Mouse (Mus musculus) embryonic facial prominence, embryonic 15.5 days (tissue): ENCODE results near the gene Lrrc4b. TPM values are rescaled to one million over a fixed set of nuclear protein-coding genes. Genes with fewer than 3 reads are reported as not detected.

Source experiments
- ATAC-seq: fragments of 200-750 bp; cut with Nextera tagmentation; 2 replicates; pipeline ENCODE4 v1.8.0; 2017; ENCODE audit warnings: low read depth, moderate TSS enrichment; ENCODE audit not compliant: insufficient number of reproducible peaks, low FRiP score, low TSS enrichment
- H3K27ac ChIP-seq: fragments of 300-500 bp; sonication (generic); replicated peaks from 2 replicates; pipeline ENCODE4 v1.5.1; 2015; ENCODE audit warnings: mild to moderate bottlenecking, inconsistent platforms
- H3K27me3 ChIP-seq: fragments of 300-500 bp; sonication (generic); 2 replicates; pipeline ENCODE4 v1.6.1; 2015; ENCODE audit warnings: inconsistent platforms
- H3K36me3 ChIP-seq: fragments of 300-500 bp; sonication (generic); 2 replicates; pipeline ENCODE4 v1.6.1; 2015; ENCODE audit warnings: mild to moderate bottlenecking, inconsistent platforms
- H3K4me1 ChIP-seq: fragments of 300-500 bp; sonication (generic); 2 replicates; pipeline ENCODE4 v1.6.1; 2015; ENCODE audit warnings: inconsistent platforms
- H3K4me2 ChIP-seq: fragments of 300-500 bp; sonication (generic); replicated peaks from 2 replicates; pipeline ENCODE4 v1.6.1; 2015; ENCODE audit warnings: mild to moderate bottlenecking, inconsistent platforms
- H3K4me3 ChIP-seq: fragments of 300-500 bp; sonication (generic); replicated peaks from 2 replicates; pipeline ENCODE4 v1.5.1; 2015; ENCODE audit warnings: mild to moderate bottlenecking, inconsistent platforms
- H3K9ac ChIP-seq: fragments of 300-500 bp; sonication (generic); 2 replicates; pipeline ENCODE4 v1.6.1; 2015; ENCODE audit warnings: inconsistent platforms
- H3K9me3 ChIP-seq: fragments of 300-500 bp; sonication (generic); replicated peaks from 2 replicates; pipeline ENCODE4 v1.6.1; 2016; ENCODE audit warnings: inconsistent platforms
- WGBS: fragments of 180-500 bp; shearing (Covaris S2); methylation state at CpG from one replicate; pipeline ENCODE4 v1.1.7; 2015; 5-methylcytosine and 5-hydroxymethylcytosine counted together
- polyA plus RNA-seq: library from polyadenylated mRNA; unstranded; fragments of >200 nt; fragmentation: Nextera tagmentation; extraction: Ambion mirVana; gene quantifications from 2 replicates; pipeline ENCODE4 v1.2.1, GENCODE M21; 2015

Lrrc4b gene
- polyA plus RNA-seq, 1 experiment from 2014 or later = 1.3 TPM

- WGBS = 84% methylated on average over 1 of the region's 1 CpGs
- H3K36me3 ChIP-seq = no peaks in the 10 kb centered on the region
- no peak overlapping the region for H3K27ac ChIP-seq
- H3K9me3 ChIP-seq = no peaks in the 10 kb centered on the region
- H3K27me3 ChIP-seq = peaks cover 53% of the 10 kb centered on the region
- no peak overlapping the region for H3K4me3 ChIP-seq
- no peak overlapping the region for H3K9ac ChIP-seq
- H3K4me1 ChIP-seq = peaks cover 1% of the 10 kb centered on the region; the same call in 1 of the 2 replicates
- ATAC-seq = no peak
- H3K4me2 ChIP-seq = no peak overlapping the region
These were observed 8.4 kb downstream of the Lrrc4b start for GRCm38 (mm10) chr7:44437188-44437587.

GRCm38 (mm10) chr7:44437933-44438332 lies 9.1 kb downstream of the Lrrc4b start:
- Histone ChIP-seq H3K27me3 (peaks cover 61% of the 10 kb centered on the region), H3K9me3 (no peaks in the 10 kb centered on the region), H3K4me1 (peaks cover 9% of the 10 kb centered on the region), H3K4me3 (no peak overlapping the region), H3K9ac (no peak overlapping the region), H3K4me2 (no peak overlapping the region), H3K36me3 (no peaks in the 10 kb centered on the region), H3K27ac (no peak overlapping the region)
- WGBS = 50% methylated on average over 8 of the region's 8 CpGs
- ATAC-seq = no peak

DNA sequence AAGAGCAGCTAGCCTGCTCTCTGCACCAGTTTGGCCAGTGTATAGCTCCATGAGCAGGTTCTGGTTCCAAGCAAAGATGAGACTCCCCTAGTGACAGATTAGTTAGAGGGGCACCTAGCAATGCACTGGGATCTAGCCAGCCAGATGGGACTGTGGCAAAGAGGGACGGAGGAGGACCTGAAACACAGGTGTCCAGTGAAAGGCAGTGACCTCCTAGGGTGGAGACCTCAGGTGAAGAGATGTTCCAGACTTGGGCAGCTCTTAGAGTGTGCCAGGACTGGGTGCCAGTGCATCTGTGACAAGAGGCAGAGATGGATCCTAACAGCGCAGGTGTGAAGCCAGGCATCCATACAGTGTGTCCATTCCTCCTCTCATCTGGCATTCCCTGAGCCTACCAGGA lies 10.9 kb downstream of the Lrrc4b start:
- no peak for ATAC-seq
- H3K27ac ChIP-seq = no peak overlapping the region
- H3K9ac ChIP-seq = no peak overlapping the region
- WGBS = 73% methylated on average over 2 of the region's 2 CpGs
- H3K27me3 ChIP-seq = peaks cover 77% of the 10 kb centered on the region
- H3K4me3 ChIP-seq = no peak overlapping the region
- no peak overlapping the region for H3K4me2 ChIP-seq
- H3K9me3 ChIP-seq = no peaks in the 10 kb centered on the region
- H3K4me1 ChIP-seq = peaks cover 13% of the 10 kb centered on the region
- H3K36me3 ChIP-seq = no peaks in the 10 kb centered on the region

DNA sequence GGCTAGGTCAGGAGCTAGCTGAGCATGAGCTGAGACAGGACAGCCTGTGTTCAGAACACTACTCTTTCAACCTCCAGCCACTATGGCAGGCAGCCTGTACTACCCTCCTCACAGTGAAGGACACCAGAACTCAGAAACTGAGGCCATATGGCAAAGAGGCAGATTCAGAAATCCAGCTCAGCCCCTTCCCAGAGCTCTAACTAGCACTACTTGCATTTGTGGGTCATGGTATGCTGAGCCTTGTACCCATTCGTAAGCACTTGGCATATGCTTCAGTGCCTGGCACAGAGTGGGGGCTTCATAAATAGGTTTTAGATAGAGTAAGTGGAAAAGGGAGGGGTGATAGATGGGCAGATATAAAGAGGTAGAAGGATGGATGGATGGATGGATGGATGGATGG lies 11.7 kb downstream of the Lrrc4b start:
- Histone ChIP-seq H3K4me2 (no peak overlapping the region), H3K27me3 (peaks cover 82% of the 10 kb centered on the region), H3K4me3 (no peak overlapping the region), H3K9ac (no peak overlapping the region), H3K27ac (no peak overlapping the region), H3K4me1 (peaks cover 13% of the 10 kb centered on the region), H3K36me3 (no peaks in the 10 kb centered on the region), H3K9me3 (no peaks in the 10 kb centered on the region)
- 85% methylated on average over 1 of the region's 1 CpGs for WGBS
- ATAC-seq = no peak

- Histone ChIP-seq H3K9me3 (no peaks in the 10 kb centered on the region), H3K27me3 (peaks cover 85% of the 10 kb centered on the region), H3K4me2 (peak overlapping the region; percentile 51; the same call in 1 of the 2 replicates), H3K36me3 (no peaks in the 10 kb centered on the region), H3K4me3 (0 out of 2 replicates have a peak overlapping the region, but pooled peaks have one; percentile 37), H3K9ac (no peak overlapping the region), H3K27ac (no peak overlapping the region), H3K4me1 (peaks cover 13% of the 10 kb centered on the region)
- ATAC-seq = no peak
- WGBS = 11% methylated on average over 1 of the region's 1 CpGs
These were observed 12.4 kb downstream of the Lrrc4b start for GRCm38 (mm10) chr7:44441180-44441579.

GRCm38 (mm10) chr7:44441648-44442109 lies 12.9 kb downstream of the Lrrc4b start:
- WGBS = 1% methylated on average over 14 of the region's 14 CpGs
- ATAC-seq = 0 out of 2 replicates have a peak, but pooled peaks have one; percentile 22
- H3K4me2 ChIP-seq = peak overlapping the region; percentile 51

GRCm38 (mm10) chr7:44442407-44442821 lies 13.6 kb downstream of the Lrrc4b start:
- Histone ChIP-seq H3K9me3 (no peaks in the 10 kb centered on the region), H3K4me3 (peak overlapping the region; percentile 37), H3K4me2 (peak overlapping the region; percentile 51), H3K27me3 (peaks cover 88% of the 10 kb centered on the region), H3K9ac (0 out of 2 replicates have a peak overlapping the region, but pooled peaks have one; percentile 9), H3K36me3 (no peaks in the 10 kb centered on the region), H3K4me1 (peaks cover 13% of the 10 kb centered on the region), H3K27ac (no peak overlapping the region)
- ATAC-seq = no peak
- under 1% methylated on average over 13 of the region's 14 CpGs for WGBS

More at GRCm38 (mm10) chr7:44441648-44442109, 12.9 kb downstream of the Lrrc4b start:
- Histone ChIP-seq H3K4me1 (peaks cover 13% of the 10 kb centered on the region), H3K36me3 (no peaks in the 10 kb centered on the region), H3K4me3 (peak overlapping the region; percentile 37), H3K27ac (no peak overlapping the region), H3K9me3 (no peaks in the 10 kb centered on the region), H3K27me3 (peaks cover 89% of the 10 kb centered on the region), H3K9ac (peak overlapping the region; percentile 31; the same call in 1 of the 2 replicates)

DNA sequence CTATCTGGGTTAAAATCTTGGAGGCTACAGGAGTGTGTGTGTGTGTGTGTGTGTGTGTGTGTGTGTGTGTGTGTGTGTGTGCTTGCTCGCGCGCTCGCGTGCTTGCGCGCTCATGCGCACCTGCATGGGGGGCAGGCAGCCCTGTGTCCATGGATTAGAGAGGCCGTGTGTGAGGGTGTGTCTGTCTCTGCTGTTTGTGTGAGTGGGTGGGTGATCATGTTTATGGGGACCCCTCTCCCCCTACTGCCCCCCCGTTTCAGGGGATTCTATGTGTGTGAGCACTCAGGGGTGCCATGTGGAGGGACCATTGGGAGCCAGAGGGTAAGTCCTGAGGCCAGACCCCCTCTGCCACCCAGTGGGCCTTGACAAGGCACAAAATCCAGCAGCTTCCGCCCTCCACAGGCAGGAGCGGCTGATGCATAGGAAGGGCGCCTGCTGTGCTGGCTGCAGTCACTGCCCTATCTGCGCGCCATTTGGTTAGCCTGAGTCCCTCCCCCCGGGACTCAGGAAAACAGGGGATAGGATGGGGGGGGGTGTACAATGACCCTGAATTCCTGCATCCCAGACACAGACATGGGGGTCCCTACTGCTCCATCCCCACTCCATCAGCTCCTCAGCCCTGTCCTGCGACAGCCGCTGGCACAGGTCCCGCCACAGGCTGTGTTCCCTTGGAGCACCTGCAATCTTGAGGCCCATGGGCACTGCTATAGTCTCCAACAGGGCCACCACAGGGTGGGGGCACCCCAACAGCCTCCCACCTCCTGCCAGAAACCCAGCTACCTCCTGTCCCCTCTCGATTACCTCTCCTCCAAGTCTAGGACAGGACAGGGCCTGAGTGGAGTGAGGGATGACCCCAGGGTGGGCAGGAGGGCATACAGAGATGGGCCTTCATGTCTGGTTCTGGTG lies 14.7 kb downstream of the Lrrc4b start:
- 11% methylated on average over 20 of the region's 20 CpGs for WGBS
- Histone ChIP-seq H3K9ac (no peak overlapping the region), H3K4me1 (peaks cover 13% of the 10 kb centered on the region), H3K27me3 (peaks cover 80% of the 10 kb centered on the region), H3K27ac (no peak overlapping the region), H3K4me3 (peak overlapping the region; percentile 37), H3K4me2 (peak overlapping the region; percentile 51), H3K9me3 (no peaks in the 10 kb centered on the region), H3K36me3 (no peaks in the 10 kb centered on the region)
- ATAC-seq = no peak

- Histone ChIP-seq H3K27ac (no peak overlapping the region), H3K27me3 (peaks cover 70% of the 10 kb centered on the region), H3K9ac (no peak overlapping the region), H3K9me3 (no peaks in the 10 kb centered on the region), H3K4me2 (no peak overlapping the region), H3K4me3 (no peak overlapping the region), H3K36me3 (no peaks in the 10 kb centered on the region), H3K4me1 (peaks cover 13% of the 10 kb centered on the region)
- 23% methylated on average over 29 of the region's 29 CpGs for WGBS
- ATAC-seq = no peak
These were observed 16.2 kb downstream of the Lrrc4b start for GRCm38 (mm10) chr7:44444886-44445527.

- H3K27ac ChIP-seq = no peak overlapping the region
- WGBS = 31% methylated on average over 7 of the region's 7 CpGs
- no peaks in the 10 kb centered on the region for H3K9me3 ChIP-seq
- H3K9ac ChIP-seq = no peak overlapping the region
- no peak overlapping the region for H3K4me2 ChIP-seq
- H3K27me3 ChIP-seq = peaks cover 65% of the 10 kb centered on the region
- no peak overlapping the region for H3K4me3 ChIP-seq
- H3K4me1 ChIP-seq = peaks cover 13% of the 10 kb centered on the region
- H3K36me3 ChIP-seq = no peaks in the 10 kb centered on the region
- ATAC-seq = no peak
These were observed 16.7 kb downstream of the Lrrc4b start for GRCm38 (mm10) chr7:44445528-44445923.
